Mouse (Mus musculus): ENCODE data around the gene Hps1. TPM values are rescaled to one million over a fixed set of nuclear protein-coding genes. Genes with fewer than 3 reads are reported as not detected.
A peak's percentile ranks its signal among the peaks of the same experiment; 100 is the strongest.

Hps1 gene
- total RNA-seq, 4 experiments from 2014 or later: 12.5 to 17.9 (median 15.2) TPM

- no peak for DNase-seq (ENCODE audit: low spot score in 2 of 2)
These were observed 24.5 kb downstream of the Hps1 start for GRCm38 (mm10) chr19:42755148-42755870.

GRCm38 (mm10) chr19:42753141-42753917, 26.4 kb downstream of the Hps1 start:
- DNase-seq (ENCODE audit: low spot score in 2 of 2): peak in 1 of 2 experiments; percentile 36

GRCm38 (mm10) chr19:42752363-42752931, 27.3 kb downstream of the Hps1 start, which contains the start of gene Pyroxd2:
Gene Pyroxd2, minus strand, starts transcription at chr19:42752775.
- DNase-seq (ENCODE audit: low spot score in 2 of 2): peak; percentile 41 to 44

GRCm38 (mm10) chr19:42750196-42750595, 29.6 kb downstream of the Hps1 start:
- no peak for DNase-seq (ENCODE audit: low spot score in 2 of 2)

- no peak for DNase-seq (ENCODE audit: low spot score in 2 of 2)
These were observed 33.1 kb downstream of the Hps1 start for GRCm38 (mm10) chr19:42746702-42747101.

- DNase-seq (ENCODE audit: low spot score in 2 of 2): no peak
These were observed 33.9 kb downstream of the Hps1 start for GRCm38 (mm10) chr19:42745869-42746224.

GRCm38 (mm10) chr19:42745084-42745868, 34.5 kb downstream of the Hps1 start:
- no peak for DNase-seq (ENCODE audit: low spot score in 2 of 2)

- peak; percentile 52 to 73 for DNase-seq (ENCODE audit: low spot score in 2 of 2)
These were observed 35.6 kb downstream of the Hps1 start for GRCm38 (mm10) chr19:42744162-42744586.

- no peak for DNase-seq (ENCODE audit: low spot score in 2 of 2)
These were observed 36.5 kb downstream of the Hps1 start for GRCm38 (mm10) chr19:42743261-42743660.

- DNase-seq (ENCODE audit: low spot score in 2 of 2): peak; percentile 47 to 65
These were observed 37.9 kb downstream of the Hps1 start for GRCm38 (mm10) chr19:42741884-42742283.

GRCm38 (mm10) chr19:42740163-42740899, 39.4 kb downstream of the Hps1 start:
- DNase-seq (ENCODE audit: low spot score in 2 of 2): no peak

- no peak for DNase-seq (ENCODE audit: low spot score in 2 of 2)
These were observed 40.0 kb downstream of the Hps1 start for GRCm38 (mm10) chr19:42739734-42740133.

GRCm38 (mm10) chr19:42737753-42738152, 42.0 kb downstream of the Hps1 start:
- no peak for DNase-seq (ENCODE audit: low spot score in 2 of 2)

- peak in 1 of 2 experiments; percentile 33 for DNase-seq (ENCODE audit: low spot score in 2 of 2)
These were observed 44.8 kb downstream of the Hps1 start for GRCm38 (mm10) chr19:42734982-42735381.

- no peak for DNase-seq (ENCODE audit: low spot score in 2 of 2)
These were observed 52.4 kb downstream of the Hps1 start for GRCm38 (mm10) chr19:42727424-42727823.

GRCm38 (mm10) chr19:42726766-42727165, 53.0 kb downstream of the Hps1 start:
- no peak for DNase-seq (ENCODE audit: low spot score in 2 of 2)

GRCm38 (mm10) chr19:42725973-42726350, 53.8 kb downstream of the Hps1 start:
- DNase-seq (ENCODE audit: low spot score in 2 of 2): no peak

- no peak for DNase-seq (ENCODE audit: low spot score in 2 of 2)
These were observed 54.5 kb downstream of the Hps1 start for GRCm38 (mm10) chr19:42725056-42725972.

- DNase-seq (ENCODE audit: low spot score in 2 of 2): no peak
These were observed 56.5 kb downstream of the Hps1 start for GRCm38 (mm10) chr19:42723302-42723701.

- DNase-seq (ENCODE audit: low spot score in 2 of 2): no peak
These were observed 57.3 kb downstream of the Hps1 start for GRCm38 (mm10) chr19:42722500-42722899.
